Mouse (Mus musculus) thymus, postnatal 4 days (tissue): ENCODE measurements around the gene Pcolce2.
"Not testable (repeated sequence)": the region's sequence is repeated elsewhere in the genome, so short reads cannot be mapped to it uniquely, and the experiment has no call there.

ENCODE experiments used
- DNase-seq: peaks from one replicate; pipeline ENCODE4 v3.0.0; 2021

Pcolce2 gene

DNA sequence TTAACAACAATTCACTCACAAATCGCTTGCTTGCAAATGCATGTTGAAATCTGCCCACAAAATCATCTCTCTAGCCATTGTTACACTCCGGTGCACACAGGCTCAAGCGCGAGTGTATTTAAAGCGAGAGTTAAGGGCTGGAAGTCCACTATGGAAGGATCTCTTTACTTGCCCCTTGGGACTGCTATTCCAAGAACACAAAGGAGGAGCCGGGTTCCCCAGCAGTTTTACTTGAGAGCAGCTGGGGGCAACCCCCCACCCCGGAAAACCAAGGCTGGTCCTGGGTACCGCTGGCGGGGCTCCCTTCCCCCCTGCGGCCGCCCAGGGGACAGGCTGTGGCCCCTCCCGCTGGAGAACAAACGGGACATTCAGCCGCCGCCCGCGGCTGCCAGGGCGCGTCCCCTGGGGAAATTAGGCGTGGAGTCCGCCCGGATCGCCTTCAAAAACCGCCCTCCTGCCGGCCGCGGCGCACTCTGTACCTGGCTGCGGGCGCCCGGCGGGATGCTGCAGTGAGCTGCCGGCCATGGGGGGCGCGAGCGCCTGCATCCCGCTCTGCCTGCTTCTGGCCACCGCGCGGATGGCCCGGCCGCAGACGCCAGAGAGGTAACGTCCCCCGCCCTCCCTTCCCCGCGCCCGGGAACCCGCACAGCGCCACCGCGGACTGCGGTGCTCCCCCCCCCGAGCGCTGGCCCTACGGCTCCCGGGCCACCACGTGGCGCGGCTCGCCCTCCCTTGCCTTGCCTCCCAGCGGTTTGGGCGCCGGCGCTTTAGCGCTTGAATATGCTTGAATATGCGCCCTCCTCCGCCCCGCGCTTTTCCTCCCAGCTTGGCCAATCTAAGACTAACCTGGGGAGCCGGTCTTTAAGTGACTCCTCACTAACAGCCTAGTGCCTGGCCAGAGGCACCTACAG, at the start of gene Pcolce2:
TSS of gene Pcolce2 (plus strand) at position 331 of the 911 bp plus-strand sequence.
- peak; percentile 25 for DNase-seq

DNA sequence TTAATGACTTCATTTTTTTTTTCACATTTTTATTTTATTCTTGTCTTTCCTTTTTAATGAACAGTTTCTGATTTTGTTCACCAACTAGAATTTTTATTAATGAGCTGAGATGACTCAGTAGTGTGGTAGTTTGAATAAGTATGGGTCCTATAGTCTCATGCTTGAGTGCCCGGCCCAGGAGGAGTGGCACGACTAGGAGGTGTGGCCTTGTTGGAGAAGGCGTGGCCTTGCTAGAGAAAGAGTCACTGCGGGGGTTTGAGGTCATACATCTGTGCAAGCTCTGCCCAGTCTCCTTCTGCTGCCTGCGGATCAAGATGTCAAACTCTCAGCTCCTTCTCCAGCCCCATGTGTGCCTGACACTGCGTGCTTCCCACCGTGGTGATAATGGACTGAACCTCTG, 49.3 kb upstream of the Pcolce2 start:
- no peak for DNase-seq

DNA sequence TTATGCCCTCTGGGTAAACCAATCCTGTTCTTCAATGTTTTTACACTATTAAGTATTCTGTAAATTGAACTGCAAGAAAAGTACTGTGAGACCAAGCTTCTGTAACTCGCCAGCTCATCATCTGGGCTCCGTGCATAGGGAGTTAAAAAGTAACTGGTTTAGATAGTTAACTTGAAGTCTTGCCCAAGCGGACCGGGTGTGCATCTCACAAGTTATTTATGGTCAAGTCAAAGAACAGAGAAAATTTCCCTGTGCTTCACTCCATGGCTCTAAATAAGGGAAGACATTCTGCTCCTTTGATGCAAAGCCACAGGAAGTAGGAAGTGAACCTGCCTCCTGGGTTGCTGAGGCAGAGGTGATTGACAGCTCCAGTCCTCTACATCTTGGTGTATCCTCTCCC, 43.1 kb upstream of the Pcolce2 start:
- DNase-seq: no peak

- DNase-seq: no peak
These were observed 39.8 kb upstream of the Pcolce2 start for GRCm38 (mm10) chr9:95597466-95598178.

DNA sequence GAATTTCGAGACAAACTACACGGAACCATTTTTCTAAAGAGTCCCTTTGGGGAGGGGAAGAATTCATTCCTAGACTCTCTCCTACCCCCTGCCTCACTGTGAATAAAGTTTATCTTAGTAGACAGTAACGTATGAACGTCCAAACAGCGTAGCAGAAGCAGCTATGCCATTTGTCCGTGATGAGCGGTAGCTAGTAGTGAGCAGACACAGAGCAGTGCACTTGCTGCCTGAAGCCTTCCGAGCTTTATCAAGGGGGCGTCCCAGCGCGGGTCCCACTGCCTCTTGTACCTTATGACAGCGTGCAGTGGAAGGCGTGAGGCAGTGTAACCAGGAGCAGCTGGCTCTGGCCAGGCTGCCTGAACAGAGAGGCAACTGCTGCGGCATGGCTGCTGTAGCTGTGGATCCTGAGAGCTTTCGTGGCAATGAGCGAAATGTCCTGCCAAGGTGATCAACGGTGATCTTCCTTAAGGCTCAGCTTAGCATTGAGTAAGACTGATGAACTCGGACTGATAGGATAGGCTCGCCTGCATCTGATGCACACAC, 39.2 kb upstream of the Pcolce2 start:
- DNase-seq: no peak

DNA sequence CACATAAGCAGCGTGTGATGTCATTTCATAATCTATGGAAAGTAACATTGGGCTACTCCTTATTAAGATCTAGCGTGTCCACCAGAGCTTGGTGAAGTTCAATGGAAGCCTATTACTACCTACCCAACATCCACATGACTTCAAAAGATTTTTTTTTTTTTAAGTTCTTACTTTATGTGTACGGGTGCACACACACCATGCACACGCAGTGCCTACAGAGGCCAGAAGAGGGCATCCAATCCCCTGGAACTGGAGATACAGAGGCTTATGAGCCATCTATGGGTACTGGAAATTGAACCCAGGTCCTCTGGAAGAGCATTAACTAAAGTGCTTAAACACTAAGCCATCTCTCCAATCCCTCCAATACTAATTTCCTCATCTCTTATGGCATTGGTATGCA, 38.0 kb upstream of the Pcolce2 start:
- peak; percentile 45 for DNase-seq

- DNase-seq: no peak
These were observed 34.6 kb upstream of the Pcolce2 start for GRCm38 (mm10) chr9:95602849-95603248.

DNA sequence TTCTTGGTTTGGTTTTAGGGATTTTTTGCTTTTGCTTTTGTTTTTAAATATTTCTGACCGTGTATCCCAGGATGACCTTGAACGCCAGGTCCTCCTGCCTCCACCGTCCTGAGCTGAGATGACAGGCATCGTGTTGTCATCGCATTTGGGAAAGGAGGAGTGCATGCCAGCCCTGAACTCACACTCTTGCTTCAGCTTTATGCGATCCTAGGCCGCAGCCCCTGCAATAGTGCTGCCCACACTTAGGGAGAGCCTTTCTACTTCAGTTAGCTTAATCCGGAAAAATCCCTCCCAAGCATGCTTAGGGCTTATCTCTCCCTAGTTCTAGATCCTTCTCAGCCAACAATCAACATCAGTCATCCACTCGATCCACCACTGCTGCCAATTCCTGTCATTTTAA, 34.1 kb upstream of the Pcolce2 start:
- DNase-seq: no peak

DNA sequence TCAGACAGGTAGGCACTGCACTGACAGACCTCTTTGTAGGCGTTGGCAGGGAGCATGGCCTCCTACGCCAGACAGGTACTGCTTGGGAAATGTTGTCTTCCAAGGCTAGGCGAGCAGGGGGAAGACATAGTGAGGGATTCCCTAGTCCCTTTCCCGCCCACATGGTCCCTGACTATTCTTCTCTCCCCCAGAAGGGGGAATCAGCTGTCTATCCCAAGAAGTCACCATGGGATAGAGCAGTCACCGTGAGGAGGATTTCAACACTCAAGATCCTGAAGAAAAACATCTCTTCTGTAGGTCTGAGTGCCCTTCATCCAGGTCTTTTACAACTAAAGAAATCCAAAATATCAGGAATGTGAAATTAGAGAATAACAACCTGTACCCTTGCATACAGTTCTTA, 30.2 kb upstream of the Pcolce2 start:
- no peak for DNase-seq

GRCm38 (mm10) chr9:95612246-95612768, 25.1 kb upstream of the Pcolce2 start:
- no peak for DNase-seq

DNA sequence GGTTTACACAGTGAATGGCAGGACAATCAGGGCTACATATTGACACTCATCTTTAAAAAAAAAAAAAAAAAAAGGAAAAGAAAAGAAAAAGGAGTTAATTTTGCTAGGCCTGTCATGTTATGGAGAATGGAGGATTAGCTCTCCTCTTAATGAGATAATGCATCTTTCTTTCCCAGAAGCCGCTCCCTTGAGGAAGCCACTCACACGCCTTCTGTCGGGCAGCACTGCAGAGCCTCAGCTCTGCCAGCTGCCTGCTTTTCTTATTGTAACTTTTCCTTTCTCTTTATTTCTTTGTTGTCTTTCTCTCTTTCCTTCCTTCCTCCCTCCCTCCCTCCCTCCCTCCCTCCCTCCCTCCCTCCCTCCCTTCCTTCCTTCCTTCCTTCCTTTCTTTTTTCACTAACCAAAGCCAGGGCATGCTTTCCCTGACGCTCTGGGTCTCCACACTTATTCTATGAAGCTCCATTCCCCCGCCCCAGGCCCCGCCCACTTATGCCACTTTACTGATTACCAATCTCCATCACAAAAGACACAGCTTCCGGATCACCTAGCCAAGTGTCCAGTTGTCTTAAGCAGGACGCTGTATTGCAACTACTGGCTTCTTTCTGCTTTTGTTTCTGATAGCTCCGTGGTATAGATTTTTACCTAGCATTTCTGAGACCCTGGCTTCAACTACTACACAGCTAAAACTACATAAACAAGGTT, 23.8 kb upstream of the Pcolce2 start:
- no peak for DNase-seq

DNA sequence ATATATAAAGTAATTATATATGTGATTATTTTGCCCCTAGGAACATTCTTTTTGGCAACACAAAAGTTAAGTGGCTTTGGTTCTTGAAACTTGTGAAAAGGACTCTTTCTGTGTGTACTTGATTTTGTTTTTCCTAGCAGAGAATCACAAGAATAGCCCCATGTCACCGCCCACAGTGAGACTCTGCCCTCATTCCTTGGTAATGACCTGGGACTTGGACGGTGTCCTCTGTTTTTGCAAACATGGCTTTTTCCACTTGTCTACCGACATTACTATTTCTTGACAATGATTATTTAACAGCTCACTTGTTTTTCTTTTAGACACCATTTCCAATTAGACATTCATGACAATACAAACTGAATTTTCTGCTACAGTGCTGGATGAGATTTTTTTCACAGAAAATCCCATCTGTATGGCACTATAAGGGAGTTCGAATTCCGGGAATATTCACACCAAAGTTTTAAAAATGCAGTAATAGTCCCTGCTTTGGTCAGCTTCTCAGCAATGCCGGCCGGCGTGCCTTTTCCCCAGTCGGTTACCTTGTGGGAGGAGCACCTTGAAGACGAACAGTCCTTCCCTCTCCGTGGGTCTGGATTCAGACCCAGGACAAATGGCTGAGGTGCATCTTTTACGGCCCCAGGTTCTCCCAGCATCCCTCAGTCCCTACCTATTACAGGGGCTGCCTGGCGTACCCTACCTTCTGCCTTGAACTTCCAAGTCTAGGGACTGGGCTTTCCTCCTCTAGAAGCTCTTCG, 22.4 kb upstream of the Pcolce2 start:
- DNase-seq: no peak

- DNase-seq: no peak
These were observed 21.4 kb upstream of the Pcolce2 start for GRCm38 (mm10) chr9:95615961-95616360.

DNA sequence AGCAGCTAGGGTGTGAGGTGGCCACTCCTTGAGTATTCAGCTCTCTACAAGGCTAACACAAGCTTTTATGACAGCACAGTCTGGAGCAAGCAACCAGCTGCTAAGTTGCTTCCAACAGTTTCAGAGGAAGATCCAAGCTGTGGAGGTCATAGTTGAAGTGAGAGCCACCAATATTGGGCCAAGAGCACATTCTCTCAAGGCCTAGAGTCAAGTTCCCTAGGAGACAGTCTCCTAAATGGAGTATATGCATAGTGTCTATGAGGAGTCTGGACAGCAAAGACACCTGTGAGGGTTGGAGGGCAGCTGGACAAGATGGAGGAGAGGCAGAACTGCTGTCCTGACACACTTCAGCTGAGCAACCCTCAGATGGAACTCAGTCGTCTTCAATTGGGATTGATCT, 18.8 kb upstream of the Pcolce2 start:
- no peak for DNase-seq

DNA sequence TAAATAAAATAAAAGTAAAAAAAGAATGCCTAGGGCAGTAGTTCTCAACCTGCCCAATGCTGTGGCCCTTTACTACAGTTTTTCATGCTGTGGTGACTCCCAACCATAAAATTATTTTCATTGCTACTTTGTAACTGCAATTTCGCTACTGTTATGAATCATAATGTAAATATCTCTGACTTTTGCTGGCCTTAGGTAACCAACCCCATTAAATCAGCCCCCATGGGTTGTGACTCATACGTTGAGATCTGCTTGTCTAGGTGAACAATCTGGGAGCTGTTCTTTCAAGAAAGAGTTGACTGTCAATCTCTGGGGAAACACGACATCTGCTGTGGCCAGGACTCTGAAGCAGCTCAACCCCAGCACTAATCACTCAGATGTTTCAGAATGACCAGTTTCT, 13.3 kb upstream of the Pcolce2 start:
- DNase-seq: no peak

DNA sequence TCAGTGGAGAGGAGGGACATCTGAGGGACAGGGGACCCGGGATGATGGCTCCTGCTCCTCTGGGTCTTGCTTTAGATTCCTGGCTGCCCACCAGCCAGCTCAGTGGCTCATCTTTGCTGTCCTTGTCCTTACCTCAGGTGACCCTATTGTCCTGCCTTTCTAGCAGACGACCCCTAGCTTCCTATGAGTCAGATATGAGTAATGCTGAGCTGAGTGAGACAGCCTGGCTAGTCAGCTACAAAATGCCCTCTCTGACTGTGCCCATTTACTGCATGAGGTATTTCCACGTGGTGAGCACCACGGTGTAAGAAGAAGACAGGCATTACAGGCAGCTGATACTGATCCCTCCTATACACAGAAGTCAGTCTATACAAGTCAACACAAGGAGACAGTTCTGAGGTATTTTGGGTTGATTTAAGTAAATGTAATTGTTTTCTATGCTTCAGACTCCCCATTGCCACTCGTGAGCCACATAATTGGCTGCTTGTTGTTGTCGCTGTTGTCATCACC, 8.9 kb upstream of the Pcolce2 start:
- DNase-seq: no peak

- DNase-seq: not testable (repeated sequence)
These were observed 7.8 kb upstream of the Pcolce2 start for GRCm38 (mm10) chr9:95629561-95629960.

- no peak for DNase-seq
These were observed 1.0 kb upstream of the Pcolce2 start for GRCm38 (mm10) chr9:95636395-95636794.

DNA sequence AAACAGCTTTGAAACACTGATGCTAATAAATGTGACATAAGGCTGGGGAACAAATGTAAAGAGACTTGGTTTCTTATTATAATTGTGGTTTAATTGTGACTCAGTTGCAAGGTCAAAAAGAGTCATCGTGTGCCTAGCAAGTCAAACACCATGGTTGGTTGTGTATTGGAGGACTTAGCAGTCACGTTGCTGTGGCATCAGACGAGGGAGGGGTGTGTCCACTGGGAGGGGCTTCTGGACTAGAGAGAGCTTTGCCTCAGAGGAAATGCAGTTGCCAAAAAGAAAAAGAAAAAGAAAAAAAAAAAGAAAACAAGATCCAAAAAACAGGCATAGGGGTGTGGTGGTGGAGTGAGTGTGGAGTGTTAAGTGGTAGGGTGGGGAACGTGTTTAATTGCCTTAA, 2.5 kb downstream of the Pcolce2 start:
- no peak for DNase-seq

- DNase-seq: no peak
These were observed 8.5 kb downstream of the Pcolce2 start for GRCm38 (mm10) chr9:95645926-95646325.

GRCm38 (mm10) chr9:95653363-95653762, 16.0 kb downstream of the Pcolce2 start:
- no peak for DNase-seq

GRCm38 (mm10) chr9:95654356-95654755, 17.0 kb downstream of the Pcolce2 start:
- no peak for DNase-seq
